Mouse (Mus musculus) kidney, postnatal 0 days (tissue): ENCODE measurements around the gene Nfx1. TPM values are rescaled to one million over a fixed set of nuclear protein-coding genes. Genes with fewer than 3 reads are reported as not detected.

Source experiments
- ATAC-seq: fragments of 200-750 bp; cut with Nextera tagmentation; replicated peaks from 2 replicates; pipeline ENCODE4 v1.8.0; 2017; ENCODE audit warnings: low read depth, moderate number of reproducible peaks, moderate TSS enrichment, moderate library complexity; ENCODE audit not compliant: low FRiP score
- DNase-seq: peaks from one replicate; pipeline ENCODE4 v3.0.0-alpha.2; 2016; ENCODE audit warnings: low spot score
- H3K27ac ChIP-seq: fragments of 300-500 bp; sonication (generic); 2 replicates; pipeline ENCODE4 v1.5.1; 2014; ENCODE audit warnings: mild to moderate bottlenecking
- H3K27me3 ChIP-seq: fragments of 300-500 bp; sonication (generic); 2 replicates; pipeline ENCODE4 v1.6.1; 2014; ENCODE audit warnings: low read length, mixed read lengths; ENCODE audit not compliant: insufficient read depth
- H3K36me3 ChIP-seq: fragments of 300-500 bp; sonication (generic); 2 replicates; pipeline ENCODE4 v1.6.1; 2014; ENCODE audit warnings: low read length, mixed read lengths; ENCODE audit not compliant: insufficient read depth
- H3K4me1 ChIP-seq: fragments of 300-500 bp; sonication (generic); replicated peaks from 2 replicates; pipeline ENCODE4 v1.6.1; 2014; ENCODE audit warnings: antibody characterized with exemption, low read length, mixed read lengths; ENCODE audit not compliant: insufficient read depth
- H3K4me2 ChIP-seq: fragments of 300-500 bp; sonication (generic); 2 replicates; pipeline ENCODE4 v1.6.1; 2014; ENCODE audit warnings: mild to moderate bottlenecking, low read length, moderate library complexity, mixed read lengths
- H3K4me3 ChIP-seq: fragments of 300-500 bp; sonication (generic); replicated peaks from 2 replicates; pipeline ENCODE4 v1.5.1; 2014; ENCODE audit warnings: low read depth, low read length
- H3K9ac ChIP-seq: fragments of 300-500 bp; sonication (generic); 2 replicates; pipeline ENCODE4 v1.6.1; 2014; ENCODE audit warnings: low read depth, low read length
- H3K9me3 ChIP-seq: fragments of 300-500 bp; sonication (generic); replicated peaks from 2 replicates; pipeline ENCODE4 v1.6.1; 2016; ENCODE audit warnings: low read length, inconsistent platforms, mixed read lengths
- CTCF ChIP-seq: IDR thresholded peaks from 2 replicates; pipeline ENCODE4 v1.5.1; 2016; ENCODE audit warnings: antibody characterized with exemption, low read depth, mild to moderate bottlenecking, moderate library complexity
- WGBS: fragments of 180-500 bp; shearing (Covaris S2); extraction: QIAGEN DNeasy Blood & Tissue Kit; methylation state at CpG from one replicate; pipeline ENCODE4 v1.1.7; 2014; 5-methylcytosine and 5-hydroxymethylcytosine counted together
- polyA plus RNA-seq: library from polyadenylated mRNA; unstranded; fragments of >200 nt; fragmentation: Nextera tagmentation; extraction: Ambion mirVana; gene quantifications from 2 replicates; pipeline ENCODE4 v1.2.1, GENCODE M21; 2015

The Nfx1 gene
- polyA plus RNA-seq, 1 experiment from 2014 or later = 55.1 TPM

DNA sequence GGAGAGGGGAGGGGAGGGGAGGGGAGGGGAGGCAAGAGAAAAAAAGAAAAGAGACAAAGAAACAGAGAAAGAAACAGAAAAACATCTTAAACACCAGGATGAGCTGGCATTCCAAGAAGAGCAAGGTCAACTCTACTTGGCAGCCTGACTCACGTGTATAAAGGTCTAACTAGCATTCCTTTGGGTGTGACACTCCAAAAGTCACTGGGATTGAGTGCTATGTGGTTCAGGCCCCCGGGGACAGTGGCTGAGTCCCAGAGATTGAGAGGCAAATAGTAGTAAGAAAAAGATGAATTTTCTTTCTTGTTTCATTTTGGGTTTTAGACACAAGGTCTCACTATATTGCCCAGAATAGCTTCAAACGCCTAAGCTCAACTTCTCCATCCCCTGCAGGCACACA, 67.2 kb downstream of the Nfx1 start:
- H3K4me2 ChIP-seq = no peak overlapping the region
- no peak overlapping the region for H3K4me3 ChIP-seq
- ATAC-seq (no peak), DNase-seq (no peak)
- H3K9me3 ChIP-seq = no peaks in the 10 kb centered on the region
- no peak overlapping the region for H3K9ac ChIP-seq
- no peaks in the 10 kb centered on the region for H3K36me3 ChIP-seq
- no peak for TF ChIP-seq CTCF
- no peak overlapping the region for H3K27ac ChIP-seq
- no peaks in the 10 kb centered on the region for H3K27me3 ChIP-seq
- WGBS = 48% methylated on average over 3 of the region's 3 CpGs
- no peaks in the 10 kb centered on the region for H3K4me1 ChIP-seq

GRCm38 (mm10) chr4:41040983-41041382, 70.3 kb downstream of the Nfx1 start:
- no peak for ATAC-seq
- Histone ChIP-seq H3K27ac (no peak overlapping the region), H3K27me3 (no peaks in the 10 kb centered on the region), H3K4me1 (no peaks in the 10 kb centered on the region), H3K36me3 (no peaks in the 10 kb centered on the region), H3K4me2 (no peak overlapping the region), H3K4me3 (no peak overlapping the region), H3K9me3 (no peaks in the 10 kb centered on the region), H3K9ac (no peak overlapping the region)
- WGBS = 34% methylated on average over 7 of the region's 7 CpGs
- DNase-seq = peak; percentile 88
- TF ChIP-seq CTCF = no peak

DNA sequence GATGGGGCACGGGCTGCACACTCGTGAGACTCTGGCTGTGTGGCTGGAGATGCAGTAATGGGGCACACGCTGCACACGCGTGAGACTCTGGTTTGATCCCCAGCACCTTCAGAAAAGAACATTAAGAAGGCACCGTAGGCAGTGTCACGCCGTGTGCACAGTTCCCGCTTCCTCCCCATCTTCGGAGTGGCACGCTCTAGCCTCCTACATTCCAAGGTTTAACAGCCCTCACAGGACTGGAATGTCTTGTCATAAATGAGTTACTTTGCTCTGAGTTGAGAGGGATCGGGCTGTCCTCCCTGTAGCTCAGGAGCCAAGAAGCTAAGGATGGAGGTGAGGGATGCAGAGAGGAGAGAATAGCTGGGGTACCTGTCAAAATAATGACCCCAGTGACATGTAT, 72.2 kb downstream of the Nfx1 start:
- no peaks in the 10 kb centered on the region for H3K4me1 ChIP-seq
- ATAC-seq (peak; percentile 63), DNase-seq (peak; percentile 55)
- no peak overlapping the region for H3K4me2 ChIP-seq
- H3K27ac ChIP-seq = no peak overlapping the region
- no peak overlapping the region for H3K9ac ChIP-seq
- no peak overlapping the region for H3K4me3 ChIP-seq
- WGBS = 48% methylated on average over 12 of the region's 12 CpGs
- H3K36me3 ChIP-seq = no peaks in the 10 kb centered on the region
- H3K9me3 ChIP-seq = no peaks in the 10 kb centered on the region
- no peak for TF ChIP-seq CTCF
- H3K27me3 ChIP-seq = no peaks in the 10 kb centered on the region

- no peak for ATAC-seq
Observed at GRCm38 (mm10) chr4:41043961-41044360, 73.3 kb downstream of the Nfx1 start.

GRCm38 (mm10) chr4:41045288-41045687, 74.6 kb downstream of the Nfx1 start:
- no peak overlapping the region for H3K9ac ChIP-seq

More at GRCm38 (mm10) chr4:41043961-41044360, 73.3 kb downstream of the Nfx1 start:
- peak; percentile 28; the same call in 1 of the 2 replicates for TF ChIP-seq CTCF
- no peak overlapping the region for H3K4me2 ChIP-seq
- no peak for DNase-seq
- no peaks in the 10 kb centered on the region for H3K4me1 ChIP-seq
- no peak overlapping the region for H3K9ac ChIP-seq
- no peak overlapping the region for H3K4me3 ChIP-seq
- H3K27me3 ChIP-seq = no peaks in the 10 kb centered on the region
- H3K9me3 ChIP-seq = no peaks in the 10 kb centered on the region
- H3K36me3 ChIP-seq = no peaks in the 10 kb centered on the region
- WGBS = 78% methylated on average over 5 of the region's 5 CpGs
- no peak overlapping the region for H3K27ac ChIP-seq

DNA sequence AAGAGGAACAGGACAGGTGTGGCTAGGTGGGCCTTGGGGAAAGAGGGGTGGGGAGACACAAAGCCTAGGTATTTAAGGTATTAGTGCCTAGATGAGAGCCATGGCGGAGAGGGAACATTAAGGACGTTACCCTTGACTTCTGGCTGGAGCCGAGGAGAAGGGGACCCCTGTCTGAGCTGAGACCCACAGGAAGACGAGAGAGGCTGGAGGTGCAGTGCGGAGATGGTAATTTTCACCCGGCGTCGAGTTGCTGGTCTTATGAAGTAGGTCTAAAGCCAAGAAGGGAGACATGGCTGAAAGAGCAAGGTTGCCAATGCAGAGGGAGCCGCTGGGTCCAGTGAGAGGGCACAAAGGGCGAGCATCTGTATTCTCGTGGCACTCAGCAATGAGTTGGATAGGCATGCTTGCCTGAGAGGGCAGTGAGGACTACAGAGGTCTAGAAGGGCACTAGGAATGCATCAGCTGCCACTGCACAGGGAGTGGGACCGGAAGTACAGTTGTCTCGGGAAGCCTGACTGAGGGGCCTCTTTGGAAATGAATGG, 75.6 kb downstream of the Nfx1 start:
- no peak overlapping the region for H3K27ac ChIP-seq
- H3K4me3 ChIP-seq = no peak overlapping the region
- no peak overlapping the region for H3K4me2 ChIP-seq
- H3K9me3 ChIP-seq = no peaks in the 10 kb centered on the region
- no peak for DNase-seq
- no peaks in the 10 kb centered on the region for H3K4me1 ChIP-seq
- 73% methylated on average over 13 of the region's 13 CpGs for WGBS
- no peaks in the 10 kb centered on the region for H3K36me3 ChIP-seq
- no peaks in the 10 kb centered on the region for H3K27me3 ChIP-seq
- no peak overlapping the region for H3K9ac ChIP-seq
- no peak for TF ChIP-seq CTCF
- ATAC-seq = no peak

More at GRCm38 (mm10) chr4:41045288-41045687, 74.6 kb downstream of the Nfx1 start:
- Histone ChIP-seq H3K9me3 (no peaks in the 10 kb centered on the region), H3K4me3 (no peak overlapping the region), H3K36me3 (no peaks in the 10 kb centered on the region), H3K4me1 (no peaks in the 10 kb centered on the region), H3K27me3 (no peaks in the 10 kb centered on the region), H3K27ac (no peak overlapping the region), H3K4me2 (peak overlapping the region; percentile 13; the same call in 1 of the 2 replicates)
- DNase-seq (no peak), ATAC-seq (peak; percentile 53; the same call in 1 of the 2 replicates)
- 69% methylated on average over 3 of the region's 3 CpGs for WGBS
- TF ChIP-seq CTCF = no peak
